Mouse (Mus musculus) layer of hippocampus, adult 8-10 months (tissue): ENCODE data around the gene Arhgap4. TPM values are rescaled to one million over a fixed set of nuclear protein-coding genes. Genes with fewer than 3 reads are reported as not detected.

Experiments used
- DNase-seq, 2 experiments: peaks; one replicate each; pipeline ENCODE4 v3.0.0; 2022; ENCODE audit warnings: low spot score in 2 of 2
- total RNA-seq, 4 experiments: library from RNA; stranded (reverse); gene quantifications; 2 replicates each; pipeline ENCODE4 v1.2.4; 2022

Gene Arhgap4
- total RNA-seq, 4 experiments from 2014 or later, result 4.9 to 8.0 (median 6.0) TPM

GRCm38 (mm10) chrX:73916945-73917344, 4.7 kb downstream of the Arhgap4 start:
- DNase-seq, result no peak

- DNase-seq, result peak; percentile 86 to 88
These were observed 6.6 kb downstream of the Arhgap4 start for GRCm38 (mm10) chrX:73914827-73915703.

GRCm38 (mm10) chrX:73911588-73911987, 10.1 kb downstream of the Arhgap4 start:
- DNase-seq, result no peak

- no peak for DNase-seq
These were observed 10.5 kb downstream of the Arhgap4 start for GRCm38 (mm10) chrX:73911156-73911555.

- DNase-seq, result no peak
These were observed 11.2 kb downstream of the Arhgap4 start for GRCm38 (mm10) chrX:73910451-73910850.

GRCm38 (mm10) chrX:73910049-73910448, 11.6 kb downstream of the Arhgap4 start:
- no peak for DNase-seq

- no peak for DNase-seq
These were observed 23.7 kb downstream of the Arhgap4 start for GRCm38 (mm10) chrX:73897959-73898358.

- DNase-seq, result peak in 1 of 2 experiments; percentile 46
These were observed 26.0 kb downstream of the Arhgap4 start, which contains the start of gene L1cam for GRCm38 (mm10) chrX:73895719-73896118. Gene L1cam, minus strand, starts transcription at chrX:73896105.

- DNase-seq, result no peak
These were observed 28.8 kb downstream of the Arhgap4 start for GRCm38 (mm10) chrX:73892833-73893232.

GRCm38 (mm10) chrX:73891551-73892152, 30.0 kb downstream of the Arhgap4 start, which contains the start of gene Avpr2:
Gene Avpr2, plus strand, starts transcription at chrX:73892102.
- DNase-seq, result no peak

- no peak for DNase-seq
These were observed 40.2 kb downstream of the Arhgap4 start for GRCm38 (mm10) chrX:73881463-73881862.

- no peak for DNase-seq
These were observed 40.6 kb downstream of the Arhgap4 start for GRCm38 (mm10) chrX:73881036-73881427.

- DNase-seq, result peak in 1 of 2 experiments; percentile 7
These were observed 41.3 kb downstream of the Arhgap4 start for GRCm38 (mm10) chrX:73880194-73881035.

- no peak for DNase-seq
These were observed 44.7 kb downstream of the Arhgap4 start for GRCm38 (mm10) chrX:73877014-73877413.

- no peak for DNase-seq
These were observed 45.8 kb downstream of the Arhgap4 start for GRCm38 (mm10) chrX:73875881-73876280.

- DNase-seq, result no peak
These were observed 49.7 kb downstream of the Arhgap4 start for GRCm38 (mm10) chrX:73871956-73872355.

- no peak for DNase-seq
These were observed 50.2 kb downstream of the Arhgap4 start for GRCm38 (mm10) chrX:73871474-73871873.

- DNase-seq, result no peak
These were observed 52.3 kb downstream of the Arhgap4 start for GRCm38 (mm10) chrX:73869334-73869733.

GRCm38 (mm10) chrX:73867852-73868251, 53.8 kb downstream of the Arhgap4 start:
- DNase-seq, result no peak

- peak in 1 of 2 experiments; percentile 8 for DNase-seq
These were observed 54.4 kb downstream of the Arhgap4 start for GRCm38 (mm10) chrX:73867256-73867655.

- DNase-seq, result no peak
These were observed 57.0 kb downstream of the Arhgap4 start for GRCm38 (mm10) chrX:73864692-73865091.

- DNase-seq, result no peak
These were observed 66.6 kb downstream of the Arhgap4 start for GRCm38 (mm10) chrX:73855087-73855408.
